8 mouse cellular contexts compared by ENCODE assay signal in the genomic region with DNA sequence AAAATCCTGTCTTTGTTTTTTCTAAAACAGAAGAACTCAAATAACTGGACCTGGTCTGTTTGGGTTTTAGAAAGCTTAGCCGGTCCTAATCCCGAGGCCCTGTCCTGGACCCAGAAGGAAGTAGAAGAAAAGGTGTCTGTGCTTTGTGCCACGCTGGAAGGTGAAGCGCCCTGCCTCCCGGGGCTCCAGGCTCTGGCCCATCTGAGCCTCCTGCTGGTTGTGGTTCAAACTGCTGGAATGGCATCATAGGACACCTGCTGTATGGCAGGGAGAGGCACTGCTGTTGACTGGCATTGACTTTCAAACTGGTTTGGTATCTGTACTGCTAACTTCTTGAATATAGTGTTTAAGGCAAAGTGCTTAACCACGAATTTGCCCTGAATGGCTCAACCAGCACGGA. TPM values are rescaled to one million over a fixed set of nuclear protein-coding genes. Genes with fewer than 3 reads are reported as not detected.
A peak's percentile ranks its signal among the peaks of the same experiment; 100 is the strongest.
DNase-seq lines count a peak whose midpoint lies in the region; TF ChIP-seq lines count a peak whose summit lies in the region.

No protein-coding gene starts in this region.

- no peaks in the 10 kb centered on the region for H3K9me3 ChIP-seq in heart, embryonic 10.5 days
- H3K9me3 ChIP-seq in limb, embryonic 10.5 days (replicated peaks): no peaks in the 10 kb centered on the region

- no peak for DNase-seq in layer of hippocampus, adult 2 months (ENCODE audit: low spot score in 2 of 2)
- no peak for DNase-seq in layer of hippocampus, adult 11-12 months (ENCODE audit: low spot score)
- DNase-seq in adrenal gland, adult 2 months: peak; percentile 80
- DNase-seq in heart, embryonic 10.5 days (ENCODE audit: low spot score): peak; percentile 79
- peak; percentile 47 for DNase-seq in limb, embryonic 10.5 days (ENCODE audit: low spot score)
- peak; percentile 18 to 37 for DNase-seq in thymus, adult 18-20 months
- no peak for DNase-seq in cerebellum, adult 11 months
- DNase-seq in frontal cortex, postnatal 14 days (ENCODE audit: low spot score in 2 of 2): no peak

- no peaks in the 10 kb centered on the region for H3K36me3 ChIP-seq in heart, embryonic 10.5 days
- peaks cover 9% of the 10 kb centered on the region for H3K36me3 ChIP-seq in limb, embryonic 10.5 days

- no peak overlapping the region for H3K27ac ChIP-seq in layer of hippocampus, adult 2 months
- H3K27ac ChIP-seq in heart, embryonic 10.5 days: no peak overlapping the region; the same call in 1 of the 2 replicates
- H3K27ac ChIP-seq in limb, embryonic 10.5 days: no peak overlapping the region

- WGBS in heart, embryonic 10.5 days: 47% methylated on average over 7 of the region's 7 CpGs
- 68% methylated on average over 7 of the region's 7 CpGs for WGBS in limb, embryonic 10.5 days

- H3K27me3 ChIP-seq in heart, embryonic 10.5 days (ENCODE audit: insufficient read depth, poor library complexity, severe bottlenecking): no peaks in the 10 kb centered on the region
- H3K27me3 ChIP-seq in limb, embryonic 10.5 days (ENCODE audit: low read depth, poor library complexity, severe bottlenecking): no peaks in the 10 kb centered on the region

- peaks cover 68% of the 10 kb centered on the region for H3K4me1 ChIP-seq in heart, embryonic 10.5 days
- peaks cover 53% of the 10 kb centered on the region for H3K4me1 ChIP-seq in limb, embryonic 10.5 days

- TF ChIP-seq CTCF in layer of hippocampus, adult 2 months (conservative IDR thresholded peaks at IDR 0.05): peak; percentile 68

- H3K4me3 ChIP-seq in layer of hippocampus, adult 2 months: no peak overlapping the region
- H3K4me3 ChIP-seq in heart, embryonic 10.5 days: no peak overlapping the region
- H3K4me3 ChIP-seq in limb, embryonic 10.5 days: no peak overlapping the region

RNA-seq across cellular contexts. Expression of gene Stk39, which starts 3.4 kb away (rescaled TPM):
- total RNA-seq in layer of hippocampus, adult 2 months (2021): 10 to 100 TPM; 71.8 to 75.3 TPM
- total RNA-seq in adrenal gland, adult 2 months (2021): 10 to 100 TPM; 70.2 to 96.2 TPM
- 18.3 and 27.3 TPM in 2 replicates for polyA plus RNA-seq in adrenal gland, adult 2 months (2012; rRNA removed)
- 45.2 and 51.3 TPM in 2 replicates for polyA plus RNA-seq in heart, embryonic 10.5 days (2016; fragmentation: Nextera tagmentation; extraction: Ambion mirVana)
- 22.1 and 27.9 TPM in 2 replicates for polyA plus RNA-seq in limb, embryonic 10.5 days (2016; fragmentation: Nextera tagmentation; extraction: Ambion mirVana)

Comparison
In these comparisons a context has a peak if more than half of its experiments do, and no peak if none do; other contexts are left out.
1. DNase-seq: peak in adrenal gland, adult 2 months (single experiment), heart, embryonic 10.5 days (single experiment), limb, embryonic 10.5 days (single experiment) and thymus, adult 18-20 months (2 of 2); none in layer of hippocampus, adult 2 months (0 of 2), layer of hippocampus, adult 11-12 months (single experiment), cerebellum, adult 11 months (single experiment) and frontal cortex, postnatal 14 days (0 of 2).